Mouse (Mus musculus): ENCODE measurements around the gene Cfap54. TPM values are rescaled to one million over a fixed set of nuclear protein-coding genes. Genes with fewer than 3 reads are reported as not detected.
A peak's percentile ranks its signal among the peaks of the same experiment; 100 is the strongest.

Cfap54 gene
- 3.5 and 3.8 TPM in 2 replicates for polyA plus RNA-seq (2012; rRNA removed)

DNA sequence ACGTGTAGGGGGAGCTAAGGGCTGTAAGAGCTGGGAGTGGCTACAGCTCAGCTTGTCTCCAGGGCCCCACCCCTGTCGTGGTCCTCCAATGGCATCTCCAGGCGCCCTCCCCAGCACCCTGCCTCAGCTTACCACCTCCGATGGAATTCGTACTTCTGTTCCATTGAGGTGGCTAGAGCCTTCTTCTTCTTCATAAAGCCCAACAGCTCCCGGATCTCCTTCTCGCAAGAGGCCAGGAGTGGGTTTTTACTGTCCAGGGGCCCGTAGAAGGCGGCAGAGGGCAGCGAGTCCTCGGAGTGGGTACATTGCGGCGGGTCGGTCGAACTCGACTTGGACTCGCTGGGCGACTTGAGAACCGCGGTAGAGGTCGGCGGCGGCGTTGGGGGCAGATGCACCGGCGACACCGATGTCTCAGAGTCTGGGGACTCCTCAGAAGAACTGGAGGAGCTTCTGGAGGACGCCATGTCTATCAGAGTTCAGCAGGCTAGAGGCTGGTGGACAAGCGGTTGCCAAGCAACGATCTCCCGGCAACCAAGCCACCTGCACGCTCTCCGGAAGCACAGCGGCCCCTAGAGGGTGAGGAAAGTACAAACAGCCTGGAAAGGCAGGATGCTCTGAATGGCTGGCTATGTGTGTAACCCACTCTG is at the start of gene Cfap54:
TSS of gene Cfap54 (minus strand) at position 486 of the 647 bp plus-strand sequence.
- DNase-seq (ENCODE audit: extremely low spot score in 1 of 2, low spot score in 1 of 2) = peak; percentile 87 to 93

DNA sequence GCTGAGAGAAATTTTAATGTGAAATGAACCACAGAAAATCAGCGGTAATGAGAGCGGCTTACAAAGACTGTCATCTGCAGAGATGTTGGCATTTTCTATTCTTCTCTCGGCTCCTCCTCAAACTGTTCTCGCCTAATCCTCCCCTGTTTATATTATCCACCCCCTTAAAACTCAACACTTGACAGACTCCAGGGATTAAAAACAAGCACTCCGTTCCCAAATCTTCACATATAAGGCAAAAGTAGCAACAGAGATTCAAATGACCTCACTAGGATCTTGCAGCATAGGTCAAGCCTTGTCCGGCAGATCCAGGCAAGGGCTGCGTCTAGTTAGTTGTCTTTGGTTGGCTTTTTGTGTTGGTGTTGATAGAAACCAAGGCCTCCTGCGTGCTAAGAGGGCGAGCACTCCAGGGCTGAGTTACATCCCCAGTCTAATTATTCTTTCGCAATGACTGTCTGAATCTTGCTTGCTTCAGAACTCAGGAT is 49.1 kb upstream of the Cfap54 start:
- DNase-seq (ENCODE audit: extremely low spot score in 1 of 2, low spot score in 1 of 2) = no peak

DNA sequence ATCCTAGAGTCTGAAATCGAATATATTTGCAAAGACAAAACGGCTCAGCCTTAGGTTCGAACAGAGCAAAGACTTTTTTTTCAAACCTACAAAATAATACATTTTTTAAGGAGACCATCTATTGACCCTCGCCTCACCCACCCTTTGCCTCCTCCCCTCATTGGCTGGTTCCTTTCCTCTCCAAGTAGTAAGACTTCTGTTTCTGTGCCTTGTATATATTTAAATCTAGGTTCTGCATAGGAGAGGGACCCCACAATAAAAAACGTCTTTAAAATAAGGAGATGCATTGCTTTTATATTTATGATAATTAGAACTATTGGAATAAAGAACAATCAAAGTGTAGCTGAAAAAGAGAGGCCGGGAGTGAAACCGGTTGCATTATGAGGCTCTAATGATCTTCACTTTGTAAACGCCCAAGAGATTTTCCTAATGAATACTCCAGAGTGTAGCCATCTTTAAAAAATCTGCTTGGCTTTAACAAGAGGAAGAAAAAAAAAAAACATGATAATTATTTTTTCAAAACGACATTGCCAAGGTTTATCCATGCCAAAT is 48.6 kb upstream of the Cfap54 start:
- no peak for DNase-seq (ENCODE audit: extremely low spot score in 1 of 2, low spot score in 1 of 2)

DNA sequence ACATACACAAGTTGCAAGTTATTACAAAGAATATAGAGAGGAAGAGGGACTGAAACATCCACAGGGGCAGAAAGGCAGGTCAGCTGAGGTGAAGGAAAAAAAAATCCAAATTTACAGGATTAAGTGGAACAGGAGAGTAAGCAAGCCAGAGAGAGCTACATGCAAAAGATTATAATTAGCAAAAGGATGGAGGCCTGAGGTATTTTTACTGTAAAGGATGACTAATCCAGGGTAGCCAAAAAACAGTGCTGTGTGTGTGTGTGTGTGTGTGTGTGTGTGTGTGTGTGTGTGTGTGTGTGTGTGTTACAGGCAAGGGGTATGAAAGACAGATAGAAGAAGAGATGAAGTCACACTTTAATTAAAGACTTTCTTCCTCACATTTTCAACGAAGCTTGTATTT is 47.9 kb upstream of the Cfap54 start:
- peak in 1 of 2 experiments; percentile 63 for DNase-seq (ENCODE audit: extremely low spot score in 1 of 2, low spot score in 1 of 2)

DNA sequence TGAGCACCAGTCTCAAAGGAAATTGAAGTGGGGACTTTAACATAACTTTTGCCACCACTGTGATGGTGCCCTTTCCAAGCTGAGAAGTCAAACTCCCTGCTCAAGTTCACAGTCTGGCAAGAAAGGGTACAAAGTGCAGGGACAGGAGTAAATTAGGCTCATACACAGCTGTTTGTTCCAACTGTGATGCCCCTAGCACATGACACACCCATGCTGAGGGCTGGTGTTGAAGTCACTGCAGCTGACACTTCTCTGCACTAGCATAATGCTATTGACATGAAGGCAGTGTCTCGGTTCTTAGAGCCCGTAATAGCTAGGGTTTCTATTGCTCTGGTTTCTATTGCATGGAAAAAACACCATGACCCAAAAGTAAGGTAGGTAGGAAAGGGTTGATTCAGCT is 47.1 kb upstream of the Cfap54 start:
- DNase-seq (ENCODE audit: extremely low spot score in 1 of 2, low spot score in 1 of 2) = no peak

DNA sequence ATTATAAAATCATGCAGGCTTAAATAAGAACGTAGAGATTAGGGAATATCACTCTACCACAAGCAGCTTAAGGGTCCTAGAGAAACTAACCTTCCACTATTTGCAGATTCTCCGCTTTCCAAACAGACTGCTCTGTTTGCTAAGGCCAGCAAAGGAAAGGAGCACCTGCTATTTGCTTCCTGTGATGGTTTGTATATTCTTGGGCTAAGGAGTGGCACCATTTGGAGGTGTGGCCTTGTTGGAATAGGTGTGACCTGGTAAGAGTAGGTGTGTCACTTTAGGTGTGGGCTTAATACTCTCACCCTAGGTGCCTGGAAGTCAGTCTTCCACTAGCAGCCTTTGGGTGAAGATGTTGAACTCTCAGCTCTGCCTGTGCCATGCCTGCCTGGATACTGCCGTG is 44.6 kb upstream of the Cfap54 start:
- DNase-seq (ENCODE audit: extremely low spot score in 1 of 2, low spot score in 1 of 2) = no peak

DNA sequence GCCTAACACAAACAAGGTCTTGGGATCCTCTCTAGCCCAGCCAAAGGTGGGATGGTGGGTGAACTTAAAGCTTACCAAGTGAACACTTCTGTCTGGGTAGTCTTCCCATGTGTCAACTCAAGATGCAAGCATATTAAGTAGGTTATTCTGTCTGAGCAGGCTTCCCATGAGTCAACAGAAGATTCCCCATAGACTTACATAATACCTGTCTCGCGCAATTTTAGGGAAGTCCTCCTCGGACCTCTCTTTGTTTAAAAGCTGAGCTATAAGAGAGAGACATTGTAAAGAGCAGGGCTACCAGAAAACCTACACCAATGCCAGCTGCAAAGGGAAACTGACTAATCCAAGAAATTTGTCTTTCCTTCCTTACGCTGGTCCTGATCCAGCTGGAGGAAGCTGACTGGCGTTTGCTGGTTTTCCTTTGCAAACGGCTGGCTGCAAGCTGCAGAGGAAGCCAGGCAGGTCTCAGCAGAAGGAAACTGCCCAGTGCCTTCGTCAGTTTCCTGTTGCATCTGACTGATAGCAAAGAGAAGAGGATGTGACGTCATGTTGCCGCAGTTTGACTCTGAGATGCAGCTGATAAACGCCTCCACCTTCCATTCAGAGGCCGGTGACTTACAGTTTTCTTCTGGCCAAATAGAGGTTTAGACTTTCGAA is 42.7 kb upstream of the Cfap54 start:
- peak in 1 of 2 experiments; percentile 46 for DNase-seq (ENCODE audit: extremely low spot score in 1 of 2, low spot score in 1 of 2)

DNA sequence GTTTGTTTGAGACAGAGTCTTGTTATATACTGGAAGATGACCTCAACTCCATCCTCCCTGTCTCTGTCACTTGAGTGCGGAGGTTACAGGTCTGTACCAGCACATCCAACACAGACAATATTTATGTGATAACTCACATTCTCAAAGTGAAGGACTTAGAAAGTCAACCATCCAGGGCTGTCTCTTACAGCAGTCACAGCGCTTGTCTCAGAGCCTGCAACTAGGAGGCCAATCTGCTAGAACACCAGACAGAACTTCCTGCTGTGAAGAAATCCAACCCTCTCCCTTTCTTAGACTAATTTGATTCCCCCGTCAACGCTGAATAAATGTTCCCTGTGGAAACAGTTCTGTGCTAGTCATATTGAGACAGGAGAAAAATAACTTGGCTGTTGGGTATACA is 41.9 kb upstream of the Cfap54 start:
- no peak for DNase-seq (ENCODE audit: extremely low spot score in 1 of 2, low spot score in 1 of 2)

DNA sequence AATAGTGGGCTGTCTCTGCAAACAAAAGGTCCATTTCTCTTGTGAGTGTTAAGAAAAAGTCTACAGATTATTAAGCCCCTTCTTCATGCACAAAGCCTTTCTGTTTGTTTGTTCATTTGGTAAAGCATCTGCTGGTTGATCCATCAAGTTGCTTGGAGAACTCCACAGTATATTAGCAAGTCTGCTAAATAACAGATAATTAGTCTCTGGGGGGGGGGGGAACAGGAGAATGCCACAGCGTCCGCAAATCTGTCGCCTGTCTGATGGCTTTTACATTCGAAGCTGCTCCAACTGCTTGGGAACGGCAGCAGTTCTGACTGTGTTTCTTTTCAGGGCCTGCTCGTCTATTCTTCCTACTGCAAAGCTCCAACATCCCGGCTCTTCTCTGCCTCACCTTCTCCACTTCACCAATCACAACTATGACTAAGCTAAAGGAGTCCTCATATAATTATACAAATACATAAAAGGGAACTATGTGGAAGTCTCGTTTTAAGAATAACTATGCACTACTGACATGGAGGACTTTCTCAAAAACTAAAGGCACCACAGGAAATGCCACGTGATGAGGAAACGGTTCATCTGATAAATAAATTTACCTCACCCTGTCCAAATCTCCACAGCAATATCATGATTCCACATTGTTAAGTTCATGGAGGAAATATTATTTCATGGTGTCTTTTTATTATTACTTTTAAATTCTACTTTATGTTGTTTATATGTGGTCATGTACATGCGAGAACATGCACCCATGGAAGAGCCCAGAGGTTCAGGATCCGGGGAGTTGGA is 41.2 kb upstream of the Cfap54 start:
- no peak for DNase-seq (ENCODE audit: extremely low spot score in 1 of 2, low spot score in 1 of 2)

DNA sequence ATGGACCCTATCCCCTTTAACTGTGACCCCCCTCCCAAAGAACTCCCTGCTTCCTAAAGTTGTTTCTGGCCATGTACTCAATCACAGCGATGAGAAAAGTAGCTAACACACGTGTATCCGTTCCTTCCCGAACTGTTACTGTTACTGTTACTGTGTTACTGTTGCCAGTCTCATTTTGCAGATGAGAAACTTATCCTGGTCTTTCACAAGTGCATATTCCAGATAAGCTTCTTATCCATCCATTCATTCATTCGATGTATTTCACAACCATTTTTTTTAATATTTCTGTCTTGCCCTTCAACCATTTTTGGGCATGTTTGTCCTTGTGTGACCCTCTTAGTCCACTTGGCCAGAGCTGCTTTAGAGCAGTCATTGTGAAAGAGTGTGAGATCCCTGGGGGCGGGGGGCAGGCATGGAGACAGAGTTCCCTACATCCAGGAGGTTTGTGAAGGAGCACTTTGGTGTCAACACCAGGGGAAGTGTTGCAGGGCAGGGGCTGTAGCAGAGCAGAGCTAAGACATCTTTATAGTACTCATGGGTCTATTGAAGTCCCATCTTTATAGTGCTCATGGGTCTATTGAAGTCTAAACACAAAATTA is 39.9 kb upstream of the Cfap54 start:
- DNase-seq (ENCODE audit: extremely low spot score in 1 of 2, low spot score in 1 of 2) = no peak

DNA sequence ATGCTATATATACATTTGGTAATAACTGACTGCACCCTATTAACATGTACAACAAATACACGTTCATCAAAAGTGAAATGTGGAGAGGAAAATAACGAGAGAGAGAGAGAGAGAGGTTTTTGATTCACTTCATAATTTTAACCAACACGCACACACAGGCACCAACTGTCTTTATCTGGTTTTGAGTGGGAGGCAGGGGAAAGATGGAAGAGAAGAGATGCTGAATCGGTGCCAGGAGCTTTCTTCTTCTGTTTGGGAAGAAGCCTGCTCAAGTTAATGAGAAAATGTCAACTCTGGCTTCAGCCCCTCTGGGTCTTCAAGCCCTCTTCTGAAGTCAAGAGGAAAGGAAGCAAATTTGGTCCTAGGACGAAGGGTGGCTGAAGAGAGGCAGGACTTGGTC is 38.4 kb upstream of the Cfap54 start:
- DNase-seq (ENCODE audit: extremely low spot score in 1 of 2, low spot score in 1 of 2) = peak in 1 of 2 experiments; percentile 84

DNA sequence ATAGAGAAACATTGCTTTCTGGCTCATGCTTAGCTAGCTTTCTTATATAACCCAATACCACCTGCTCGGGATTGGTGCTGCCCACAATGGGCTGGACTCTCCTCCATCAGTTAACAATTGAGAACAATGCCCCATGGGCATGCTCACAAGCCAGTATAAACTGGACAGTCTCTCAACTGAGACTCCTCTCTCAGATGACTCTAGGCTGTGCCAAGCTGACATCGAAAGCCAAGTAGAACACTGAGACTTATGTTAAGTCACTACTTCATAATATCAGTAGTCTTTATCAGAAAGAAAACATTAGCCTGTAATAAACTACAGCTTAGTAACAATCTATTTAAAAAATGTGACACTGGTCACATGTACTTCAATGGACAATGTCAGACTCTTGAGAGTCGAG is 35.2 kb upstream of the Cfap54 start:
- no peak for DNase-seq (ENCODE audit: extremely low spot score in 1 of 2, low spot score in 1 of 2)

DNA sequence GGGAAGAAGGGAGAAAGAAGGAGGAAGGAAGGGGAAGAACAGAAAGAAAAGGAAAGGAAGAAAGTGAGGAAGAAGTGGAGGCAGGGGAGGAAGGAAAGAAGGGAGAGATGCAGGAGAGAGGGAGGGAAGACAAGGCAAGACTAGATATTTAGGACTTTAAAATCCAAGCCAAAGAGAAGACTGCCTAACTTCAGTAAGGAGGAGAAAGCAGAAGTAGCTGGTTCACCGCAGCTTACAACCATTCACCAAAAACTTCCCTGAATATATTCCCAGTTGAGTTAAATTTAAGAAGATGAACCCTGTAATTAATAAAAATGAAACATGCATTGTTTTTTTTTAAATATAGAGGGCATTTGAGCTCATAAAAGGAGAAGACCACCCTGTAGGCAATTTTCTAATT is 34.3 kb upstream of the Cfap54 start:
- no peak for DNase-seq (ENCODE audit: extremely low spot score in 1 of 2, low spot score in 1 of 2)

DNA sequence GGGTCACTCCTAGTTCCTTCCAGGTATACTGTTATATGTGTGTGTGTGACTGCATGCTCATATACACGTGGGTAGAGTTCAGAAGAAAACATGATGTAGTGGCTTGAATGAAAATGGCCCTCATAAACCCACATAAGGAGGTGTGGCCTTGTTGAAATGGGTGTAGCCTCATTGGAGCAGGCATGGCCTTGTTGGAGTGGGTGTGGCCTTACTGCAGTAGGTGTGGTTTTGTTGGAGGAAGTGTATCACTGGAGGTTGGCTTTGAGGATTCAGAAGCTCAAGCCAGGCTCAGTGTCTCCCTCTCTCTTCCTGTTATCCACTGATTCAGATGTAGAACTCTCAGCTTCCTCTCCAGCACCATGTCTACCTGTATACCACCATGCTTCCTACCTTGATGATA is 33.4 kb upstream of the Cfap54 start:
- no peak for DNase-seq (ENCODE audit: extremely low spot score in 1 of 2, low spot score in 1 of 2)

DNA sequence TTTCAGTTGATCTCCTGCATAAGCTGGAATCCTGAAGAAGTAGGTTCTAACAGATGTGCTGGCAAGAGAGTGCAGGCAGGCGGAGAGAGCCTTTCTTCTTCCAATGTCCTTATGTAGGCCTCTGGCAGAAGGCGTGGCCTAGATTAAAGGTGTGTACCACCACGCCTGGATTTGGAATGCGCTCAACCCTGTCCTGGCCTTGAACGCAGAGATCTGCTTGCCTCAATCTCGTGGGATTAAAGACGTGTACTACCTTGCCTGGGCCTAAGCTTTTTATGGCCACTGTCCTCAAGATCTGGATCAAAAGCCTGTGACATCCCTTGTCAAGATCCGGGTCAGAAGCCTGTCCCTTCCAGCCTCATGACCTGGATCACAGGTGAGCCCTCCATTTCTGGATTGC is 32.5 kb upstream of the Cfap54 start:
- no peak for DNase-seq (ENCODE audit: extremely low spot score in 1 of 2, low spot score in 1 of 2)

DNA sequence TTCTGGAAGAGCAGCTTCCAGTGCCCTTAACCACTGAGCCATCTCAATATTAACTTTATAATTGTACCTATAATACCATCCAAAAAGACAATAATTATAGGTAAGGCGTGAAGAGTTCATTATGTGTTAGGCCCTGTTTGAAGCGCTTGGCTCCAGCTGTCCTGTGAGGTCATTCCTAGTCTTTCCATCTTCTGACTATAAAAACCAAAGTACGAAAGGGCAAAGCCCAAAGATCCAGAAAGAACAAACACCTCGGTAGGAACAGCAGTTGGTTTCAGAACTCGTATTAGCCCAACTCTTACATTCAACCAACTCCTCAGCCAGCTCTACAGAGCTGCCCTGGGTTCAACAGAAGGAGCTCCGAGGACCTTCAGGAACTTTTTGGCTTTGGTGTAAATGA is 30.6 kb upstream of the Cfap54 start:
- no peak for DNase-seq (ENCODE audit: extremely low spot score in 1 of 2, low spot score in 1 of 2)

DNA sequence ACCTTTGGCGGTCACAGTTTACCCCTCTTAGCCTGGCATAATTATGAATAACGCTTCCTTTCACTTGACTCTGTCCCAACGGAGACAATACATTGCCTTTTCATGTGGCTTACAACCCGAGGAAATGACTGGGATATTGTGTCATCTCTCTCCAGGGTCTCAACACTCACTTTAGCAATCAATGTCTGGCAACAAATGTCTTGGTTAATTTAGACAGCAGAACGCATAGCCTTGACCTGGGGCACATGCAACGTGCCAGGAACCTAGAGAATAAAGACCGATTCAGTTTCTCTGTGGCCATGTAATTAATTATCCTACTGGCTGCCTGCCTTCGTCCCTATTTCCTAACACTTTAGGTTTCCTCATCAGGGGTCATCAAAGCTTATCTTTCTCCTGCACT is 30.0 kb upstream of the Cfap54 start:
- no peak for DNase-seq (ENCODE audit: extremely low spot score in 1 of 2, low spot score in 1 of 2)

DNA sequence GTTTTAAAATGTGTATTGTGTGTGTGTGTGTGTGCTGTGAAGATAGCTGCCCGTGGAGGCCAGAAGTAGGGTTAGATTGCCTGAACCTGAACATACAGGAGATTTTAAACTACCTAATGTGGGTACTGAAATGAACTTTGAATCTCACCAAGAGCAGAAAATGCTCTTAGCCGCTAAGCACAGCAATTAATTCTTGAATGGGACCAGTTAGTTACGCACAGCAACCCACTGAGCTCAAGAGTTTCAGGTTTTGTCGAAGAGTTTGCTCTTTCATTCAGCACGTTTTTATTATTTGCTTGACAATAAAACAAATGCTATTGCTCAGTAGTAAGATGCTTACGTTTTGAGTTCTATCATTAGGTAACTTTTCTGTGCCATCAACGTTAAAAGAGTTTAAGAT is 23.9 kb upstream of the Cfap54 start:
- no peak for DNase-seq (ENCODE audit: extremely low spot score in 1 of 2, low spot score in 1 of 2)

DNA sequence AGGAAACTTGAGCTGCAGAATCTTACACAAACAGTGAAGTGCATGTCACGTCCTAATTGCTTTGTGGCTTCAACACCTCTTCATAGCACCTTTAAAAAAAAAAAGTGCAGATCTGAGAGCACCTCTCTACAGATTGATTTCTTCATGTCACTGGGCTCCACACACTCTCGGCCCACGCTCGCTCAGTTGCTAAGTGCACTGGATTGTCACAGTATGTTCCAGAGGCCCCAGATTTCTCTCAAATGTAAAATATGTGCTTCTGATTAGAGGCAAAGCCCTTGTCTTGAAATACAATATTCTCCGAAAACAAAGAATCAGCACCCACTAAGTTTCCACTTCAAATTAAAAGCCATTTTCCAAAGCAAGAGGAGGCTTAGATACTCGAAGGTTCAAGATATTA is 22.9 kb upstream of the Cfap54 start:
- DNase-seq (ENCODE audit: extremely low spot score in 1 of 2, low spot score in 1 of 2) = peak; percentile 58 to 72

DNA sequence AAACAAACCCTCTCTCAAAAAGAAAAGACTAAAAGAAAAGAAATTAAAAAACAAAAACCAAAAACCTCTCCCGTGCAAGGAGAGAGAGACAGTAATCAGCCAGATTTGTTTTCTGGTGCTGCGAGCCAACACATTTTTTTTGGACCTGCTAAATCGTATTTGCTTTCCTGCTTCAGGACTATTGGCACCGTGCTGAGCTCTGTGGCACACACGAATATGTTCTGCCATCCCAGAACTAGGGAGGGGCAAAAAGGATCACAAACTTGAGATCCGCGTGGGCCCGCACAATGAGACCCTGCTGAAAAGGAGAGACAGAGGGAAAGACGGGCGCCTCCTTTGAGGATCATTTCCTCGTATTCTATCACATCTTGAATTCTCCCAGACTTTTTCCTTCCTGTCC is 22.3 kb upstream of the Cfap54 start:
- DNase-seq (ENCODE audit: extremely low spot score in 1 of 2, low spot score in 1 of 2) = no peak

DNA sequence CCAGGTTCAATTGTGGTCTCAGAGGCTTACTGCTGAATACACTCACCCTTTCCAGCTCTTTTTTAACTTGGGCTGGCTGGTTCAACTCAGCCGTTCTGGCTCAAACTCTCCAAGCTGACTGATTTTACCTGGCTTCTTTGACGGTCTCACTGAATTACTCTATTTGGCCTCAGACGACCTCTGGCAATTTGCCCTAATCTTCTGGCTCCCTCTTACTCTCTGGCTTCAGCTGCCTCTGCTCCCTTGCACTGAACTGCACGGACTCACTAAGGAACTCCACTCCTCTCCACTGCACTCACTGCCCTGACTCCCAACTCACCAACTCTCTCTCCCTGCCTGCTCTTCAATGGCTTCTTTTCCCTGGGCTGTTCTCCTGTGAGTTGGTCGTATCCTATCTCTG is 20.9 kb upstream of the Cfap54 start:
- DNase-seq (ENCODE audit: extremely low spot score in 1 of 2, low spot score in 1 of 2) = no peak

All from frontal cortex, adult 2 months (tissue).